Mouse (Mus musculus): ENCODE data around the gene Wdr24. TPM values are rescaled to one million over a fixed set of nuclear protein-coding genes. Genes with fewer than 3 reads are reported as not detected.
"Not testable (repeated sequence)": the region's sequence is repeated elsewhere in the genome, so short reads cannot be mapped to it uniquely, and the experiment has no call there.

The Wdr24 gene
- total and polyA plus RNA-seq, 2 experiments from 2014 or later: 10.5 to 13.3 TPM

- H3K4me1 ChIP-seq (ENCODE audit: control insufficient read depth, insufficient read depth): peaks cover 17% of the 10 kb centered on the region
- ATAC-seq (ENCODE audit: insufficient read depth, low read depth) (no peak), DNase-seq (ENCODE audit: low spot score) (no peak)
- no peak overlapping the region for H3K4me3 ChIP-seq (ENCODE audit: low read depth, low read length)
- H3K4me2 ChIP-seq (ENCODE audit: low read depth, low read length): no peak overlapping the region
- H3K9me3 ChIP-seq (replicated peaks; ENCODE audit: control insufficient read depth, low read length): no peaks in the 10 kb centered on the region
- H3K27me3 ChIP-seq (ENCODE audit: control insufficient read depth, insufficient read depth, low read length): no peaks in the 10 kb centered on the region
- H3K9ac ChIP-seq (replicated peaks; ENCODE audit: low read depth, low read length): no peak overlapping the region
- 0 out of 2 replicates have a peak, but pooled peaks cover 5% of the 10 kb centered on the region for H3K36me3 ChIP-seq (replicated peaks; ENCODE audit: control insufficient read depth, insufficient read depth, low read length)
- TF ChIP-seq EP300 (IDR thresholded peaks at IDR 0.05; ENCODE audit: low read depth) (no peak), CTCF (IDR thresholded peaks at IDR 0.05; ENCODE audit: low read depth) (no peak)
- H3K27ac ChIP-seq (ENCODE audit: low read depth): no peak overlapping the region
- WGBS: 83% methylated on average over 8 of the region's 8 CpGs
Measured at GRCm38 (mm10) chr17:25869498-25869897, 46.1 kb downstream of the Wdr24 start.

DNA sequence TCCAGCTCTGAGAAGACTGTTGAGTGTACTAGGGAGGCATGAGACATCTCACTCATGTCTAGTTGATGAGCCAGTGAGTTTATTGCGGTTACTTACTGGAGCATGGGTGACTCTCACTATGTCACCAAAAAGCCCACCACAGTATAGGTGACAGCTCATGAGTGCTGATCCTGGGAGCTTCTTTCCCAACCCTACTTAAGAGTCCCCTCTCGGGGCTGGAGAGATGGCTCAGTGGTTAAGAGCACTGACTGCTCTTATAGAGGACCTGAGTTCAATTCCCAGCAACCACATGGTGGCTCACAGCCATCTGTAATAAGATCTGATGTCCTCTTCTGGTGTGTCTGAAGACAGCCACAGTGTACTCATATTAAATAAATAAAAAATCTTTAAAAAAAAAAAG lies 46.5 kb downstream of the Wdr24 start:
- Histone ChIP-seq H3K27me3 (ENCODE audit: control insufficient read depth, insufficient read depth, low read length) (no peaks in the 10 kb centered on the region), H3K9me3 (replicated peaks; ENCODE audit: control insufficient read depth, low read length) (no peaks in the 10 kb centered on the region), H3K4me1 (ENCODE audit: control insufficient read depth, insufficient read depth) (peaks cover 20% of the 10 kb centered on the region), H3K9ac (replicated peaks; ENCODE audit: low read depth, low read length) (no peak overlapping the region), H3K4me3 (ENCODE audit: low read depth, low read length) (no peak overlapping the region), H3K36me3 (replicated peaks; ENCODE audit: control insufficient read depth, insufficient read depth, low read length) (0 out of 2 replicates have a peak, but pooled peaks cover under 1% of the 10 kb centered on the region), H3K27ac (ENCODE audit: low read depth) (no peak overlapping the region), H3K4me2 (ENCODE audit: low read depth, low read length) (no peak overlapping the region)
- TF ChIP-seq CTCF (IDR thresholded peaks at IDR 0.05; ENCODE audit: low read depth) (no peak), EP300 (IDR thresholded peaks at IDR 0.05; ENCODE audit: low read depth) (no peak)
- WGBS: 90% methylated on average over 2 of the region's 2 CpGs
- DNase-seq (ENCODE audit: low spot score) (no peak), ATAC-seq (ENCODE audit: insufficient read depth, low read depth) (no peak)

GRCm38 (mm10) chr17:25871566-25871965 lies 48.1 kb downstream of the Wdr24 start:
- H3K36me3 ChIP-seq (replicated peaks; ENCODE audit: control insufficient read depth, insufficient read depth, low read length); ATAC-seq (ENCODE audit: insufficient read depth, low read depth); H3K9me3 ChIP-seq (replicated peaks; ENCODE audit: control insufficient read depth, low read length); H3K9ac ChIP-seq (replicated peaks; ENCODE audit: low read depth, low read length); H3K27me3 ChIP-seq (ENCODE audit: control insufficient read depth, insufficient read depth, low read length); H3K4me3 ChIP-seq (ENCODE audit: low read depth, low read length); H3K27ac ChIP-seq (ENCODE audit: low read depth); H3K4me2 ChIP-seq (ENCODE audit: low read depth, low read length); DNase-seq (ENCODE audit: low spot score): not testable (repeated sequence)
- H3K4me1 ChIP-seq (ENCODE audit: control insufficient read depth, insufficient read depth): peaks cover 23% of the 10 kb centered on the region

GRCm38 (mm10) chr17:25872676-25873075 lies 49.2 kb downstream of the Wdr24 start:
- Histone ChIP-seq H3K4me3 (ENCODE audit: low read depth, low read length) (no peak overlapping the region), H3K27me3 (ENCODE audit: control insufficient read depth, insufficient read depth, low read length) (no peaks in the 10 kb centered on the region), H3K9me3 (replicated peaks; ENCODE audit: control insufficient read depth, low read length) (no peaks in the 10 kb centered on the region), H3K27ac (ENCODE audit: low read depth) (no peak overlapping the region), H3K36me3 (replicated peaks; ENCODE audit: control insufficient read depth, insufficient read depth, low read length) (no peaks in the 10 kb centered on the region), H3K4me2 (ENCODE audit: low read depth, low read length) (no peak overlapping the region), H3K9ac (replicated peaks; ENCODE audit: low read depth, low read length) (no peak overlapping the region), H3K4me1 (ENCODE audit: control insufficient read depth, insufficient read depth) (peaks cover 18% of the 10 kb centered on the region; the same call in 1 of the 2 replicates)
- DNase-seq (ENCODE audit: low spot score): no peak
- TF ChIP-seq EP300 (IDR thresholded peaks at IDR 0.05; ENCODE audit: low read depth): no peak
- TF ChIP-seq CTCF (IDR thresholded peaks at IDR 0.05; ENCODE audit: low read depth): no peak
- whole genome bisulfite sequencing: 81% methylated on average over 3 of the region's 3 CpGs
- no peak for ATAC-seq (ENCODE audit: insufficient read depth, low read depth)

- no peaks in the 10 kb centered on the region for H3K27me3 ChIP-seq (ENCODE audit: control insufficient read depth, insufficient read depth, low read length)
- 0 out of 2 replicates have a peak overlapping the region, but pooled peaks have one; percentile 21 for H3K27ac ChIP-seq (ENCODE audit: low read depth)
- peaks cover 18% of the 10 kb centered on the region; the same call in 1 of the 2 replicates for H3K4me1 ChIP-seq (ENCODE audit: control insufficient read depth, insufficient read depth)
- TF ChIP-seq CTCF (IDR thresholded peaks at IDR 0.05; ENCODE audit: low read depth): no peak
- TF ChIP-seq EP300 (IDR thresholded peaks at IDR 0.05; ENCODE audit: low read depth): no peak
- H3K36me3 ChIP-seq (replicated peaks; ENCODE audit: control insufficient read depth, insufficient read depth, low read length): no peaks in the 10 kb centered on the region
- H3K4me2 ChIP-seq (ENCODE audit: low read depth, low read length): no peak overlapping the region
- H3K9ac ChIP-seq (replicated peaks; ENCODE audit: low read depth, low read length): no peak overlapping the region
- 76% methylated on average over 11 of the region's 11 CpGs for WGBS
- no peaks in the 10 kb centered on the region for H3K9me3 ChIP-seq (replicated peaks; ENCODE audit: control insufficient read depth, low read length)
- ATAC-seq (ENCODE audit: insufficient read depth, low read depth): no peak
- H3K4me3 ChIP-seq (ENCODE audit: low read depth, low read length): no peak overlapping the region
- DNase-seq (ENCODE audit: low spot score): no peak
Measured at GRCm38 (mm10) chr17:25873405-25874147, 50.1 kb downstream of the Wdr24 start.
